Mouse (Mus musculus): Measurements from ENCODE around the gene Mrps2. TPM values are rescaled to one million over a fixed set of nuclear protein-coding genes. Genes with fewer than 3 reads are reported as not detected.
A peak's percentile ranks its signal among the peaks of the same experiment; 100 is the strongest.

Mrps2 gene
- 23.7 and 24.9 TPM in 2 replicates for polyA plus RNA-seq (2012; ENCODE audit: insufficient read depth, insufficient read length, missing spikeins)

GRCm38 (mm10) chr2:28467860-28468485 is at the start of gene Mrps2:
Gene Mrps2, plus strand, starts transcription at chr2:28468066.
- TF ChIP-seq POLR2A (IDR thresholded peaks at IDR 0.05; ENCODE audit: borderline replicate concordance, low read depth, low read length) = no peak
- TF ChIP-seq CTCF (IDR thresholded peaks at IDR 0.05; ENCODE audit: low read depth, low read length) = peak; percentile 46
- Histone ChIP-seq H3K27ac (ENCODE audit: insufficient read depth, low read depth, low read length) (0 out of 2 replicates have a peak within 1 kb of the TSS, but pooled peaks have one; percentile 6), H3K4me3 (ENCODE audit: insufficient read depth, low read length) (peak within 1 kb of the TSS; percentile 83), H3K4me1 (ENCODE audit: control insufficient read depth, insufficient read depth, low read length) (peaks cover 10% of the 10 kb centered on the region)

- TF ChIP-seq CTCF (IDR thresholded peaks at IDR 0.05; ENCODE audit: low read depth, low read length) = peak; percentile 84
- no peak for TF ChIP-seq POLR2A (IDR thresholded peaks at IDR 0.05; ENCODE audit: borderline replicate concordance, low read depth, low read length)
These were observed 48.0 kb upstream of the Mrps2 start for GRCm38 (mm10) chr2:28419898-28420297.

GRCm38 (mm10) chr2:28423167-28423566 is 44.7 kb upstream of the Mrps2 start:
- no peak overlapping the region for H3K27ac ChIP-seq (ENCODE audit: insufficient read depth, low read depth, low read length)
- no peak for TF ChIP-seq CTCF (IDR thresholded peaks at IDR 0.05; ENCODE audit: low read depth, low read length)
- TF ChIP-seq POLR2A (IDR thresholded peaks at IDR 0.05; ENCODE audit: borderline replicate concordance, low read depth, low read length) = no peak
- H3K4me3 ChIP-seq (ENCODE audit: insufficient read depth, low read length) = no peak overlapping the region
- peaks cover 5% of the 10 kb centered on the region; the same call in 1 of the 2 replicates for H3K4me1 ChIP-seq (ENCODE audit: control insufficient read depth, insufficient read depth, low read length)

More at GRCm38 (mm10) chr2:28419898-28420297, 48.0 kb upstream of the Mrps2 start:
- Histone ChIP-seq H3K4me3 (ENCODE audit: insufficient read depth, low read length) (no peak overlapping the region), H3K27ac (ENCODE audit: insufficient read depth, low read depth, low read length) (no peak overlapping the region), H3K4me1 (ENCODE audit: control insufficient read depth, insufficient read depth, low read length) (peaks cover 26% of the 10 kb centered on the region)

GRCm38 (mm10) chr2:28427226-28427625 is 40.6 kb upstream of the Mrps2 start:
- TF ChIP-seq CTCF (IDR thresholded peaks at IDR 0.05; ENCODE audit: low read depth, low read length) (no peak), POLR2A (IDR thresholded peaks at IDR 0.05; ENCODE audit: borderline replicate concordance, low read depth, low read length) (no peak)
- peaks cover 5% of the 10 kb centered on the region; the same call in 1 of the 2 replicates for H3K4me1 ChIP-seq (ENCODE audit: control insufficient read depth, insufficient read depth, low read length)
- H3K27ac ChIP-seq (ENCODE audit: insufficient read depth, low read depth, low read length) = no peak overlapping the region
- no peak overlapping the region for H3K4me3 ChIP-seq (ENCODE audit: insufficient read depth, low read length)

GRCm38 (mm10) chr2:28430846-28431245 is 37.0 kb upstream of the Mrps2 start:
- no peak overlapping the region for H3K27ac ChIP-seq (ENCODE audit: insufficient read depth, low read depth, low read length)
- peaks cover 28% of the 10 kb centered on the region for H3K4me1 ChIP-seq (ENCODE audit: control insufficient read depth, insufficient read depth, low read length)
- H3K4me3 ChIP-seq (ENCODE audit: insufficient read depth, low read length) = no peak overlapping the region
- TF ChIP-seq POLR2A (IDR thresholded peaks at IDR 0.05; ENCODE audit: borderline replicate concordance, low read depth, low read length) = no peak
- TF ChIP-seq CTCF (IDR thresholded peaks at IDR 0.05; ENCODE audit: low read depth, low read length) = no peak

- Histone ChIP-seq H3K27ac (ENCODE audit: insufficient read depth, low read depth, low read length) (peak overlapping the region; percentile 80), H3K4me3 (ENCODE audit: insufficient read depth, low read length) (no peak overlapping the region), H3K4me1 (ENCODE audit: control insufficient read depth, insufficient read depth, low read length) (peaks cover 28% of the 10 kb centered on the region)
- no peak for TF ChIP-seq POLR2A (IDR thresholded peaks at IDR 0.05; ENCODE audit: borderline replicate concordance, low read depth, low read length)
- no peak for TF ChIP-seq CTCF (IDR thresholded peaks at IDR 0.05; ENCODE audit: low read depth, low read length)
These were observed 35.1 kb upstream of the Mrps2 start for GRCm38 (mm10) chr2:28432811-28433210.

- H3K27ac ChIP-seq (ENCODE audit: insufficient read depth, low read depth, low read length) = peak overlapping the region; percentile 80
- H3K4me1 ChIP-seq (ENCODE audit: control insufficient read depth, insufficient read depth, low read length) = peaks cover 28% of the 10 kb centered on the region
- TF ChIP-seq CTCF (IDR thresholded peaks at IDR 0.05; ENCODE audit: low read depth, low read length) (no peak), POLR2A (IDR thresholded peaks at IDR 0.05; ENCODE audit: borderline replicate concordance, low read depth, low read length) (no peak)
- H3K4me3 ChIP-seq (ENCODE audit: insufficient read depth, low read length) = no peak overlapping the region
These were observed 34.4 kb upstream of the Mrps2 start for GRCm38 (mm10) chr2:28433512-28433911.

- no peak overlapping the region for H3K4me3 ChIP-seq (ENCODE audit: insufficient read depth, low read length)
- no peak for TF ChIP-seq CTCF (IDR thresholded peaks at IDR 0.05; ENCODE audit: low read depth, low read length)
- no peak for TF ChIP-seq POLR2A (IDR thresholded peaks at IDR 0.05; ENCODE audit: borderline replicate concordance, low read depth, low read length)
These were observed 32.5 kb upstream of the Mrps2 start for GRCm38 (mm10) chr2:28435401-28435800.

GRCm38 (mm10) chr2:28440842-28441241 is 27.0 kb upstream of the Mrps2 start:
- TF ChIP-seq CTCF (IDR thresholded peaks at IDR 0.05; ENCODE audit: low read depth, low read length) (no peak), POLR2A (IDR thresholded peaks at IDR 0.05; ENCODE audit: borderline replicate concordance, low read depth, low read length) (no peak)
- Histone ChIP-seq H3K4me1 (ENCODE audit: control insufficient read depth, insufficient read depth, low read length) (0 out of 2 replicates have a peak, but pooled peaks cover 2% of the 10 kb centered on the region), H3K4me3 (ENCODE audit: insufficient read depth, low read length) (no peak overlapping the region), H3K27ac (ENCODE audit: insufficient read depth, low read depth, low read length) (no peak overlapping the region)

More at GRCm38 (mm10) chr2:28435401-28435800, 32.5 kb upstream of the Mrps2 start:
- H3K4me1 ChIP-seq (ENCODE audit: control insufficient read depth, insufficient read depth, low read length) = peaks cover 28% of the 10 kb centered on the region
- peak overlapping the region; percentile 10; the same call in 1 of the 2 replicates for H3K27ac ChIP-seq (ENCODE audit: insufficient read depth, low read depth, low read length)

- no peak overlapping the region for H3K4me3 ChIP-seq (ENCODE audit: insufficient read depth, low read length)
- TF ChIP-seq CTCF (IDR thresholded peaks at IDR 0.05; ENCODE audit: low read depth, low read length) (no peak), POLR2A (IDR thresholded peaks at IDR 0.05; ENCODE audit: borderline replicate concordance, low read depth, low read length) (no peak)
These were observed 22.8 kb upstream of the Mrps2 start for GRCm38 (mm10) chr2:28445082-28445481.

More at GRCm38 (mm10) chr2:28445082-28445481, 22.8 kb upstream of the Mrps2 start:
- 0 out of 2 replicates have a peak, but pooled peaks cover 2% of the 10 kb centered on the region for H3K4me1 ChIP-seq (ENCODE audit: control insufficient read depth, insufficient read depth, low read length)
- H3K27ac ChIP-seq (ENCODE audit: insufficient read depth, low read depth, low read length) = no peak overlapping the region
